Mouse (Mus musculus) effector memory CD4-positive, alpha-beta T cell, adult 7 months (primary cell): Measurements from ENCODE around the gene Odf3l2. TPM values are rescaled to one million over a fixed set of nuclear protein-coding genes. Genes with fewer than 3 reads are reported as not detected.

Experiments
- polyA plus RNA-seq: library from polyadenylated mRNA; unstranded; fragments of 100-300 nt; shearing (Covaris generic); gene quantifications from one replicate; pipeline ENCODE4 v1.2.1, GENCODE M21; 2017

Gene Odf3l2
- polyA plus RNA-seq: not detected

DNA sequence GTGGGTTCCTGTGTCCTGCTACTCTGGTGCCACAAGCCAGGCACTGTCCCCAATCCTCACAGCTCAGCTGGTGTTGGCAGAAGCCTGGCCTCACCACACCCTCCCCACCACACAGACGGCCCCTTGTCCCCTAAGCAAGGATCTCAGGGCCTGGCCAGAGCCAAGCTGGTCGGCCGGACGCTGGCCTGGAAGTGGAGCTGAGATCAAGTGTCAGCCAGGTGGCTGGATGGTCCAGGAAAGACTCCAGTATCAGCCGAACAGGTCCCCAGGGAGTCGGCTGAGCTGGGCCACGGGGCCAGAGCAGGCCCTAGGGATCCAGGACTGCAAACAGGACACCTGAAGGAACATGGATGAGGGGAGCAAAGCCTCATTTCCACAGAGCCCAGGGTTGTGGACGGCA lies at the start of gene Odf3l2:
Gene Odf3l2 (minus strand): TSS at position 28 of the 400 bp plus-strand sequence.

DNA sequence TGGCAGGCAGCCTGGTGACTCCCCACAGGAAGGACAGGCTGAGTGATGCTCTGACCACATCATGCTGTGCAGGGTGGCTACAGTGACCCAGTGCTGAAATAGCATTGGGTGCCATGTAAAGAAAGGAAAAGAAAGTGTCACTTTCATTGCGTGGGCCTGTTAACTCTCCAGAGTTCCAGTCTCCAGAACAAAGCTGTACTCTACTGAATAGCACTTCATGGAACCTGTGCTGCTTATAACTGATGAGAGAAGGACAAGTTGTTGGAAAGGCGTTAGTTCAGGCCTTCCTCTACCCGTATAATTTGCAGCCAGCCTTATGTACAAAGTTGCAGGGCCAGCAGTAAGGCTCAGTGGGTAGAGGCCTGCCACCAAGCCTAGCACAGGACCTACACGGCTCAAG lies 43.2 kb upstream of the Odf3l2 start, which contains the start of gene Gzmm:
Gene Gzmm (plus strand): TSS at position 301 of the 400 bp plus-strand sequence.

DNA sequence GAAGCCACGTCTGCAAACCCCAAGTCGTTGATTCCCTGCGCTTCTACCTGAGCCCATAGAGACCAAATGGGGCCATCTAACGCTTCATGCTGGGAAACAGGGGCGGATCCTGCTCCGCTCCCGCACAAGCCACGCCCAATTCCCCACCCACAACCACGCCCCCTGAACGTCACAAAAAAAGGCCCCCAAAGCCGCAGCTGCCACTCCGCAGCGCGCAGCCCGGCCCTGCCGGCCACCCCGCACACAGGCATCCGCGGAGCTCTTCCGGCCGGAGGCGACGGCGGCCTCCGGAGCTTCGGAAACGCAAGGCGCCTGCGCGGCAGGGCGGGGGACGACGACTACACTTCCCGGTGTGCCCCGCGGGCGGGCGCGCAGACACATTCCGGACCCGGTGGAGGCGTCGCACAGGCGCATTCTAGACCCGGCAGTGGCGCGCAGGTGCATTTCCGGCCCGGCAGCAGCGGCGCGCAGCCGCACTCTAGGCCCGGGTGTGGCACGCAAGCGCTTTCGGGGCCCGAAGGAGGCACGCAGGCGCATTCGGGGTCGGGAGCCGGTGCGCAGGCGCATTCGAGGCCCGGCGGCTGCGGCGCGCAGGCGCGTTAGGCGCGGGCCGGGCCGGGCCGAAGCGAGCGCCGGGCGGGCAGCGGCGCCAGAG lies 36.2 kb upstream of the Odf3l2 start, which contains the start of gene Cdc34:
Gene Cdc34 (plus strand): TSS at position 605 of the 655 bp plus-strand sequence.

DNA sequence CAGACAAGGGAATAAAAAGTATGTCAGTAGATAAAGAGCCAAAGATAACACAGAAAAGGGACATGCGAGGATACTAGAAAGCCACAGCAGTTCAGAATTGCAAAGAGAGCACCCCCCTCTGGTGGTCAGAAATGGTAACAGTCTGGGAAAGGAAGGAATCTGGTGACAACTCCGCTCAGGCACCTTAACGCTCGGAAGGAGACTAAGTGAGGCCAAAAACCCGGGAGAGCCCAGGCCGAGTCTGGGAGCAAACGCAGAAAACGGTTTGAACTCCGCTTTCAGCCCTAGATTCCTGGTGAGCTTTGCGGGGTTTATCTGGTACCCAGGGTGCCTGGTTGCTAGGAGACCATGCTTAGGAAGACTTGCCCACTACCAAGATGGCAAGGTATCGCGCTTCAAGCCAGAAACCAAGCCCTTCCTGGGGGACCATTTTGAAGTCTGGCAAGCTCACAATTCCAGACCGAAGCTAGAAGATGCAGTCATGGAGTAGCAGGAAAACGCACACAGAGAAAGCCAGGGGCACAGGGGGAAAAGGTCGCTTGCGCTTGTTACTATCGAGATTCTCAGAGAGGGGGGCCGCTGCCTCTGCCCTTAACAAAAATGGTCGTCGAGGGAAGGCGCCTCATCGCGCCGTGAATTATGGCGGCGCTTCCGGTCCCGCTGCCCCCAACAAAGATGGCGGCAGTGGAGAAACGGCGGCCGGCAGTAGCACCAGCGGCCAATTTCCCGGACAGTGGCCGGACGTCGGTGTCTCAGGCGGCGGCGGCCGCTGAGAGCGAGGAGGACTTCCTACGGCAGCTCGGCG lies 23.4 kb upstream of the Odf3l2 start, which contains the start of gene Tpgs1:
Gene Tpgs1 (plus strand): TSS at position 599 of the 805 bp plus-strand sequence.

DNA sequence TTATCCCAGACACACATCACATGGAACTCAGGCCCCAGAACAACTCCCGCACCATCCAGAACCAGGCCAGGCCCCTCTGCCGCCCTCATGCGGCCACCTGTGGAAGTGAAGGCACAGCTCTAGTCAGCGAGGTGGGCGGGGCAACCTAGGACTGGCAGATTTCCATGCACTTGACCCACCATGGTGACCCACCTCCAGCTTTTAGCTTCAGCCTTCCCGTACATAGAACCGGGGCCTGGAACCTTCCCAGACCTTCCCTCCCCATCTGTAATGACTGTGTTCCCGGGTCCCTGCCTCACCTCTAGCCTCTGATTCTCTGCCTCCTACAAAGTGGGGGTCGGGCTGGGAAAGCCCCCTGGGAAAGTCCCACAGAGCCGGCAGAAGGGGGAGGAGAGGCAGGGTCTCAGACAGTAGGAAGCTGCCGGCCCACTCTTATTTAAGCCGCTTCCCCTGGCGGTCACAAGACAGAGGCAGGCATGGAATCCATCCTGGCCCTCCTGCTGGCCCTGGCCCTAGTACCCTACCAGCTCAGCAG lies 18.7 kb upstream of the Odf3l2 start, which contains the start of gene Madcam1:
Gene Madcam1 (plus strand): TSS at position 429 of the 535 bp plus-strand sequence.

DNA sequence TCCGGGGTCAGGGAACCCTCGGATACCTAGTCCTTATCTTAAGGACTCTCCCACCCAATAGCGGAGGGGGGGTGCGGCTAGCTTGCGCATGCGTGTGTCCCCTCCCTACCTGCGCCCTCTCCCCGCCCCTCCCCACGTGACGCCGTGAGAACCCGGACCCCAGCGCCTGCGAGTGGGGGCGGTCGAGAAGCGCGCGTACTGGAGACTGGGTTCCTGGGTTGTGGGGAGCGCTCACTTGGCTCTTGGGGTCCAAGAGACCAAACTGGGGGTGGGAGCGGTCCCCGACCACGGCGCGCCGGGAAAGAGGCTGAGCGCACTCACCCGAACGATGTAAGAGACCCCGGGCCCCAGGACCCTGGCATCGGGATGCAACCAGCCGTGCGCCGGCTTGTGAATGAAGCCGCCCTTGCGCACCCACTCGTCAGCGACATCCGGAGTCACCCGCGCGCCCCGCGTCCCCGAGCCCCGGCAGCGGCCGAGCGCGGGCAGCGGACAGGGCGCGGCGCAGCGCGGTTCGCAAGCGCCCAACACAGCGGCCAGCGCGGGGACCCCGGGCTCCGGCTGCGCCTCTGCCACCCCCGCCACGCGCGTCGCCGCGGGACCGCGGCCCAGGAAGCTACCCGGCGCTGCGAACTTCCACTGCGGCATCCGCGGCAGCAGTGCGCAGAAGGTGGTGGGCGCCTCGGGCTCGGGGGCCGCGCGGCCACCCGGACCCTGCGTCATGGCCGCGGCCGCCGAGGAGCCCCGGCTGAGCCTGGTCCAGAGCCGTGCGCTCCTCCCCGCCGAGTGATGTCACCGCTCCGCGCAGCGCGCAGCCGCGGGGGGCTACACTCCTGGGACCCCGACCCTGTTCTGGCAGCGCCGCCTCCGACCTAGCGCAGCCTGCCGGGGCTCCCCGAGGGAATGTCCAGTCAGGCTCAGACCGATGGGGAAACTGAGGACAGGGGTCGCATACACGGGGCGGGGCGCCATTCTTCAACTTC lies 8.1 kb downstream of the Odf3l2 start, which contains the start of gene Shc2:
Gene Shc2 (minus strand): TSS at position 791 of the 983 bp plus-strand sequence.

DNA sequence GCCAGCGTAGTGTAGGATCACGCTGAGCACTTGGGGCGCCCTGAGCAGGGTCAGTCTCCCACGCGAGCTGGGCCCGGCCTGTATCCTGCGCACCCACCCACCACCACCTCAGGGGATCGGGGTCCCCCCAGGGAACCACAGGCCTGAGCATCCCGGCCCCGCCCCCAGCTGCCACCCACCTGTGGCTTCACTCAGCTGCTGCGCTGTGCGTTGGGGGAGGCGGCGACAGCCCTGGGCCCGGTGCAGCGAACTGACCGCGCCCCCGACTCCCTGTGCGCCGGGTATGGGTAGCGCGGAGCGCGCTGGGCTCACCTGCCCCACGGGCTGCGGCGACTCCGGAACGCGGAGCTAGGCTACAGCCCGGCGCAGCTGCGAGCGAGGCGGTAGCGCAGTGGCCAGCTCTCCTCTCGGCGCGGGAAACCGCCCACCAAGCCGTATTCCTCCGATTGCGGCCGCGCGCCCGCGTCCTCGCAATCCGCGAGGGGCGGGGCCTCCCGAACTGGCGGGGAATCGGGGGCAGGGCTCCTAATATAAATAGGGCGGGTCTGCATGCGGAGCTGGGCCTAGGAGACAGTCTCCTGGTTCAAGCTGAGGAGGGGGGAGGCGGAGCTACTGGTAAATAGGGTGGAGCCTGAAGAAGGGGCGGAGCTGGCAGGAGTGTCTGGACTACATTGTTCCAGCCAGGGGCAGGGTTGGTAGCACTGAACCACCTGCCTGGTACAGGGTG lies 31.8 kb downstream of the Odf3l2 start, which contains the start of gene C2cd4c:
Gene C2cd4c (minus strand): TSS at position 448 of the 727 bp plus-strand sequence.

Other genes starting within 250 kb of the Odf3l2 start
- gene Vmn2r83, start 177.0 kb downstream of the Odf3l2 start, polyA plus RNA-seq: 0.10 TPM
- gene Plpp2, start 111.9 kb downstream of the Odf3l2 start, polyA plus RNA-seq: 3.7 TPM
- gene Mier2, start 90.5 kb downstream of the Odf3l2 start, polyA plus RNA-seq: 38.1 TPM
- gene Theg, start 58.4 kb downstream of the Odf3l2 start, polyA plus RNA-seq: 0.35 TPM
- not detected for gene C2cd4c, start 31.7 kb downstream of the Odf3l2 start, polyA plus RNA-seq
- 0.17 TPM for gene Shc2, start 7.8 kb downstream of the Odf3l2 start, polyA plus RNA-seq
- 0.54 TPM for gene Madcam1, start 18.8 kb upstream of the Odf3l2 start, polyA plus RNA-seq
- 26.2 TPM for gene Tpgs1, start 23.6 kb upstream of the Odf3l2 start, polyA plus RNA-seq
- 78.4 TPM for gene Cdc34, start 36.5 kb upstream of the Odf3l2 start, polyA plus RNA-seq
- gene Gzmm, start 43.3 kb upstream of the Odf3l2 start, polyA plus RNA-seq: 8.2 TPM
- gene Bsg, start 58.8 kb upstream of the Odf3l2 start, polyA plus RNA-seq: 207 TPM
- gene Hcn2, start 70.9 kb upstream of the Odf3l2 start, polyA plus RNA-seq: not detected
- 31.9 TPM for gene Polrmt, start 100.8 kb upstream of the Odf3l2 start, polyA plus RNA-seq
- not detected for gene Fgf22, start 109.3 kb upstream of the Odf3l2 start, polyA plus RNA-seq
- gene Rnf126, start 121.2 kb upstream of the Odf3l2 start, polyA plus RNA-seq: 41.8 TPM
- not detected for gene Fstl3, start 131.5 kb upstream of the Odf3l2 start, polyA plus RNA-seq
- gene Prss57, start 145.2 kb upstream of the Odf3l2 start, polyA plus RNA-seq: 0.17 TPM
- 4.5 TPM for gene Palm, start 147.8 kb upstream of the Odf3l2 start, polyA plus RNA-seq
- 0.44 TPM for gene Misp, start 175.3 kb upstream of the Odf3l2 start, polyA plus RNA-seq
- gene Ptbp1, start 208.7 kb upstream of the Odf3l2 start, polyA plus RNA-seq: 478 TPM
- not detected for gene Prtn3, start 228.7 kb upstream of the Odf3l2 start, polyA plus RNA-seq
- 6.8 TPM for gene Plppr3, start 228.9 kb upstream of the Odf3l2 start, polyA plus RNA-seq
- not detected for gene Elane, start 240.5 kb upstream of the Odf3l2 start, polyA plus RNA-seq
- not detected for gene Cfd, start 245.1 kb upstream of the Odf3l2 start, polyA plus RNA-seq